Mouse (Mus musculus) left cerebral cortex, postnatal 10 days (tissue): ENCODE measurements at regions not wholly inside any gene's neighbourhood (a gene's known extent, or its start where the extent isn't known, plus 50 kb on each side); places are given as distances from the start of the nearest gene placed in this dataset.

Experiments
- DNase-seq, 2 experiments: peaks; one replicate each; pipeline ENCODE4 v3.0.0; 2021 to 2022; ENCODE audit warnings: low spot score in 2 of 2, mixed read lengths in 1 of 2; ENCODE audit errors: extremely low spot score in 1 of 2
- intact Hi-C: fragments of 180-260 bp; cut with DNase I; formaldehyde crosslinking; loops from one replicate; pipeline ENCODE4 v1.15.1; 2025

- intact Hi-C loops: no loop called here
- DNase-seq: no peak
Observed at GRCm38 (mm10) chr3:41140391-41140790, 57.5 kb upstream of the Pgrmc2 start.

- intact Hi-C loops: no loop called here
- no peak for DNase-seq
Observed at GRCm38 (mm10) chr3:41137931-41138330, 55.1 kb upstream of the Pgrmc2 start.

GRCm38 (mm10) chr3:41132889-41133288, 50.0 kb upstream of the Pgrmc2 start:
- intact Hi-C loops: no loop called here
- DNase-seq: no peak
